Mouse (Mus musculus): ENCODE measurements around the gene Ncor1.
"Not testable (repeated sequence)": the region's sequence is repeated elsewhere in the genome, so short reads cannot be mapped to it uniquely, and the experiment has no call there.

Ncor1 gene

GRCm38 (mm10) chr11:62355216-62355615 lies 103.1 kb downstream of the Ncor1 start:
- H3K27me3 ChIP-seq (ENCODE audit: control insufficient read depth, insufficient read depth, low read length, poor library complexity, severe bottlenecking), result no peaks in the 10 kb centered on the region
- peaks cover 10% of the 10 kb centered on the region for H3K36me3 ChIP-seq (ENCODE audit: control insufficient read depth, insufficient read depth, low read length, poor library complexity, severe bottlenecking)
- no peak for DNase-seq (ENCODE audit: low read depth, low spot score)

- DNase-seq (ENCODE audit: low read depth, low spot score), result no peak
- peaks cover 17% of the 10 kb centered on the region for H3K36me3 ChIP-seq (ENCODE audit: control insufficient read depth, insufficient read depth, low read length, poor library complexity, severe bottlenecking)
- no peaks in the 10 kb centered on the region for H3K27me3 ChIP-seq (ENCODE audit: control insufficient read depth, insufficient read depth, low read length, poor library complexity, severe bottlenecking)
Measured at GRCm38 (mm10) chr11:62351948-62352347, 106.4 kb downstream of the Ncor1 start.

GRCm38 (mm10) chr11:62343002-62343401 lies 115.3 kb downstream of the Ncor1 start:
- H3K27me3 ChIP-seq (ENCODE audit: control insufficient read depth, insufficient read depth, low read length, poor library complexity, severe bottlenecking), result no peaks in the 10 kb centered on the region
- H3K36me3 ChIP-seq (ENCODE audit: control insufficient read depth, insufficient read depth, low read length, poor library complexity, severe bottlenecking), result peaks cover 20% of the 10 kb centered on the region
- no peak for DNase-seq (ENCODE audit: low read depth, low spot score)

- no peak for DNase-seq (ENCODE audit: low read depth, low spot score)
- H3K36me3 ChIP-seq (ENCODE audit: control insufficient read depth, insufficient read depth, low read length, poor library complexity, severe bottlenecking), result peaks cover 25% of the 10 kb centered on the region
- H3K27me3 ChIP-seq (ENCODE audit: control insufficient read depth, insufficient read depth, low read length, poor library complexity, severe bottlenecking), result no peaks in the 10 kb centered on the region
Measured at GRCm38 (mm10) chr11:62332228-62332627, 126.1 kb downstream of the Ncor1 start.

- no peaks in the 10 kb centered on the region for H3K27me3 ChIP-seq (ENCODE audit: control insufficient read depth, insufficient read depth, low read length, poor library complexity, severe bottlenecking)
- H3K36me3 ChIP-seq (ENCODE audit: control insufficient read depth, insufficient read depth, low read length, poor library complexity, severe bottlenecking), result peaks cover 22% of the 10 kb centered on the region
- no peak for DNase-seq (ENCODE audit: low read depth, low spot score)
Measured at GRCm38 (mm10) chr11:62331141-62331540, 127.2 kb downstream of the Ncor1 start.

- DNase-seq (ENCODE audit: low read depth, low spot score), result no peak
- Histone ChIP-seq H3K36me3 (ENCODE audit: control insufficient read depth, insufficient read depth, low read length, poor library complexity, severe bottlenecking) (peaks cover 26% of the 10 kb centered on the region), H3K27me3 (ENCODE audit: control insufficient read depth, insufficient read depth, low read length, poor library complexity, severe bottlenecking) (no peaks in the 10 kb centered on the region)
Measured at GRCm38 (mm10) chr11:62323659-62324058, 134.7 kb downstream of the Ncor1 start.

GRCm38 (mm10) chr11:62320097-62320496 lies 138.2 kb downstream of the Ncor1 start:
- Histone ChIP-seq H3K27me3 (ENCODE audit: control insufficient read depth, insufficient read depth, low read length, poor library complexity, severe bottlenecking) (no peaks in the 10 kb centered on the region), H3K36me3 (ENCODE audit: control insufficient read depth, insufficient read depth, low read length, poor library complexity, severe bottlenecking) (peaks cover 29% of the 10 kb centered on the region)
- no peak for DNase-seq (ENCODE audit: low read depth, low spot score)

GRCm38 (mm10) chr11:62317746-62318145 lies 140.6 kb downstream of the Ncor1 start:
- H3K27me3 ChIP-seq (ENCODE audit: control insufficient read depth, insufficient read depth, low read length, poor library complexity, severe bottlenecking), result no peaks in the 10 kb centered on the region
- DNase-seq (ENCODE audit: low read depth, low spot score), result no peak

GRCm38 (mm10) chr11:62314984-62315383 lies 143.4 kb downstream of the Ncor1 start:
- DNase-seq (ENCODE audit: low read depth, low spot score), result no peak
- Histone ChIP-seq H3K27me3 (ENCODE audit: control insufficient read depth, insufficient read depth, low read length, poor library complexity, severe bottlenecking) (no peaks in the 10 kb centered on the region), H3K36me3 (ENCODE audit: control insufficient read depth, insufficient read depth, low read length, poor library complexity, severe bottlenecking) (peaks cover 16% of the 10 kb centered on the region)

More at GRCm38 (mm10) chr11:62317746-62318145, 140.6 kb downstream of the Ncor1 start:
- peaks cover 29% of the 10 kb centered on the region for H3K36me3 ChIP-seq (ENCODE audit: control insufficient read depth, insufficient read depth, low read length, poor library complexity, severe bottlenecking)

- Histone ChIP-seq H3K36me3 (ENCODE audit: control insufficient read depth, insufficient read depth, low read length, poor library complexity, severe bottlenecking) (peaks cover 17% of the 10 kb centered on the region), H3K27me3 (ENCODE audit: control insufficient read depth, insufficient read depth, low read length, poor library complexity, severe bottlenecking) (no peaks in the 10 kb centered on the region)
- no peak for DNase-seq (ENCODE audit: low read depth, low spot score)
Measured at GRCm38 (mm10) chr11:62309296-62309695, 149.0 kb downstream of the Ncor1 start.

- H3K36me3 ChIP-seq (ENCODE audit: control insufficient read depth, insufficient read depth, low read length, poor library complexity, severe bottlenecking), result peaks cover 11% of the 10 kb centered on the region
- DNase-seq (ENCODE audit: low read depth, low spot score), result no peak
- no peaks in the 10 kb centered on the region for H3K27me3 ChIP-seq (ENCODE audit: control insufficient read depth, insufficient read depth, low read length, poor library complexity, severe bottlenecking)
Measured at GRCm38 (mm10) chr11:62305866-62306265, 152.5 kb downstream of the Ncor1 start.

- Histone ChIP-seq H3K36me3 (ENCODE audit: control insufficient read depth, insufficient read depth, low read length, poor library complexity, severe bottlenecking) (no peaks in the 10 kb centered on the region; the same call in 1 of the 2 replicates), H3K27me3 (ENCODE audit: control insufficient read depth, insufficient read depth, low read length, poor library complexity, severe bottlenecking) (no peaks in the 10 kb centered on the region)
- DNase-seq (ENCODE audit: low read depth, low spot score), result no peak
Measured at GRCm38 (mm10) chr11:62298883-62299282, 159.5 kb downstream of the Ncor1 start.

- no peak for DNase-seq (ENCODE audit: low read depth, low spot score)
- Histone ChIP-seq H3K36me3 (ENCODE audit: control insufficient read depth, insufficient read depth, low read length, poor library complexity, severe bottlenecking) (no peaks in the 10 kb centered on the region; the same call in 1 of the 2 replicates), H3K27me3 (ENCODE audit: control insufficient read depth, insufficient read depth, low read length, poor library complexity, severe bottlenecking) (no peaks in the 10 kb centered on the region)
Measured at GRCm38 (mm10) chr11:62294121-62294520, 164.2 kb downstream of the Ncor1 start.

GRCm38 (mm10) chr11:62287700-62288099 lies 170.6 kb downstream of the Ncor1 start:
- no peaks in the 10 kb centered on the region for H3K27me3 ChIP-seq (ENCODE audit: control insufficient read depth, insufficient read depth, low read length, poor library complexity, severe bottlenecking)
- DNase-seq (ENCODE audit: low read depth, low spot score), result no peak

GRCm38 (mm10) chr11:62285020-62285419 lies 173.3 kb downstream of the Ncor1 start:
- no peak for DNase-seq (ENCODE audit: low read depth, low spot score)
- Histone ChIP-seq H3K36me3 (ENCODE audit: control insufficient read depth, insufficient read depth, low read length, poor library complexity, severe bottlenecking) (peaks cover 4% of the 10 kb centered on the region), H3K27me3 (ENCODE audit: control insufficient read depth, insufficient read depth, low read length, poor library complexity, severe bottlenecking) (no peaks in the 10 kb centered on the region)

More at GRCm38 (mm10) chr11:62287700-62288099, 170.6 kb downstream of the Ncor1 start:
- H3K36me3 ChIP-seq (ENCODE audit: control insufficient read depth, insufficient read depth, low read length, poor library complexity, severe bottlenecking), result peaks cover 4% of the 10 kb centered on the region

- DNase-seq (ENCODE audit: low read depth, low spot score); H3K27me3 ChIP-seq (ENCODE audit: control insufficient read depth, insufficient read depth, low read length, poor library complexity, severe bottlenecking); H3K36me3 ChIP-seq (ENCODE audit: control insufficient read depth, insufficient read depth, low read length, poor library complexity, severe bottlenecking): not testable (repeated sequence)
Measured at GRCm38 (mm10) chr11:62284020-62284419, 174.3 kb downstream of the Ncor1 start.

Data from splenic B cell, adult 2 months (primary cell).